Mouse (Mus musculus) kidney, embryonic 15.5 days (tissue): ENCODE measurements around the gene Ndufa10. TPM values are rescaled to one million over a fixed set of nuclear protein-coding genes. Genes with fewer than 3 reads are reported as not detected.
"Not testable (repeated sequence)": the region's sequence is repeated elsewhere in the genome, so short reads cannot be mapped to it uniquely, and the experiment has no call there.

ENCODE experiments used
- ATAC-seq: fragments of 200-750 bp; cut with Nextera tagmentation; replicated peaks from 2 replicates; pipeline ENCODE4 v1.8.0; 2017; ENCODE audit warnings: moderate TSS enrichment; ENCODE audit not compliant: low FRiP score
- H3K27ac ChIP-seq: fragments of 300-500 bp; sonication (generic); 2 replicates; pipeline ENCODE4 v1.5.1; 2015; ENCODE audit warnings: mild to moderate bottlenecking, inconsistent platforms
- H3K27me3 ChIP-seq: fragments of 300-500 bp; sonication (generic); 2 replicates; pipeline ENCODE4 v1.6.1; 2015; ENCODE audit warnings: inconsistent platforms
- H3K36me3 ChIP-seq: fragments of 300-500 bp; sonication (generic); 2 replicates; pipeline ENCODE4 v1.6.1; 2015; ENCODE audit warnings: inconsistent platforms
- H3K4me1 ChIP-seq: fragments of 300-500 bp; sonication (generic); 2 replicates; pipeline ENCODE4 v1.6.1; 2015; ENCODE audit warnings: inconsistent platforms
- H3K4me2 ChIP-seq: fragments of 300-500 bp; sonication (generic); 2 replicates; pipeline ENCODE4 v1.6.1; 2015; ENCODE audit warnings: moderate library complexity, mild to moderate bottlenecking, inconsistent platforms
- H3K4me3 ChIP-seq: fragments of 300-500 bp; sonication (generic); replicated peaks from 2 replicates; pipeline ENCODE4 v1.5.1; 2015; ENCODE audit warnings: mild to moderate bottlenecking, inconsistent platforms
- H3K9ac ChIP-seq: fragments of 300-500 bp; sonication (generic); 2 replicates; pipeline ENCODE4 v1.6.1; 2015; ENCODE audit warnings: mild to moderate bottlenecking, inconsistent platforms
- H3K9me3 ChIP-seq: fragments of 300-500 bp; sonication (generic); replicated peaks from 2 replicates; pipeline ENCODE4 v1.6.1; 2016; ENCODE audit warnings: inconsistent platforms
- WGBS: fragments of 180-500 bp; shearing (Covaris S2); methylation state at CpG from one replicate; pipeline ENCODE4 v1.1.7; 2015; ENCODE audit warnings: mixed read lengths; 5-methylcytosine and 5-hydroxymethylcytosine counted together
- polyA plus RNA-seq: library from polyadenylated mRNA; unstranded; fragments of >200 nt; fragmentation: Nextera tagmentation; extraction: Ambion mirVana; gene quantifications from 2 replicates; pipeline ENCODE4 v1.2.1, GENCODE M21; 2015

Ndufa10 gene
- polyA plus RNA-seq, result 303 and 309 TPM in 2 replicates

DNA sequence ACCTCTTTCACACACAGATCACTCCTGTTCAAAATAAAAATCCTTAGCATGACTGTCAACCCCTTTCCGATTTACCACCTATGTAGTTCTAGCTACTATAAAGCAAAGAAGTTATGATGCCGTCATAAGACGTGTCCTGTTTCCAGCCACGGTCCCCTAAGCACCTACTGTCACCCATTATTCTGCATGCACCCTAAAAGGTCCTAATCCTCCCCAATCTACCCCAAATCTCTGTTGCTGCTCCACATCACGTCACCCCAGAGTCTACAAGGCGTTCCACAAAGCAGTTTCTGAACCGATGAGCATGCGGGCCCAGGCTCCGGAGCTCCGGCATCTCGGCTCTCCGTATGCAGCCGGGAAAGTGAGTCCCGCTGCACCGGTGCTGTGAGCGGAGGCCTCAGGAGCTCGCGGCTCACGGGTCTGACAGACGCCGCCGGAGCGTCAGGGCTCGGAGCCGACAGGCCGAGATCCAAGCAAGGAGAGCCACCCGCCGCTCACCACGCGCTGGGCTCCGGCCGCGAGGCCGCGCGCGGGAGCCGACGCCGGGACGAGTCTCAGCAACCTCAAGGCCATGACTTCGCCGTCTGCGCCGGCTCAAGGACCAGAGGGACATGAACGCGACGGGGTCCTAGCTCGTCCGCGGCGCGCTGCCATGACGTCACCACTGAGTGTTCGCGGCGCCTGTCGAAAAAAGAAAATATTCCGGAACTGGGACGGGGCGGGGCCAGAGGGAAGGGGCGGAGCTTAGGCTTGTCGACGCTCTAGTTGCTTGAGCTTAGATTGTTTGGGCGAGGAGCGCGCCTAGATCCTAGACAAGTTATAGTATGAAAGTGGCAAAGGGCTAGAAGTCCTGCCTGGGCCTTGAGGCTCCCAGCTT is at the start of gene Ndufa10:
TSS of gene Ndufa10 (minus strand) at position 696 of the 877 bp plus-strand sequence.
- Histone ChIP-seq H3K4me3 (peak within 1 kb of the TSS; percentile 91), H3K4me1 (peaks cover 17% of the 10 kb centered on the region), H3K9ac (peak within 1 kb of the TSS; percentile 96), H3K27ac (peak within 1 kb of the TSS; percentile 74), H3K9me3 (no peaks in the 10 kb centered on the region), H3K27me3 (peaks cover 16% of the 10 kb centered on the region), H3K36me3 (peaks cover 29% of the 10 kb centered on the region), H3K4me2 (peak within 1 kb of the TSS; percentile 85)
- ATAC-seq, result peak; percentile 94
- 1% methylated on average over 67 of the region's 67 CpGs for WGBS

DNA sequence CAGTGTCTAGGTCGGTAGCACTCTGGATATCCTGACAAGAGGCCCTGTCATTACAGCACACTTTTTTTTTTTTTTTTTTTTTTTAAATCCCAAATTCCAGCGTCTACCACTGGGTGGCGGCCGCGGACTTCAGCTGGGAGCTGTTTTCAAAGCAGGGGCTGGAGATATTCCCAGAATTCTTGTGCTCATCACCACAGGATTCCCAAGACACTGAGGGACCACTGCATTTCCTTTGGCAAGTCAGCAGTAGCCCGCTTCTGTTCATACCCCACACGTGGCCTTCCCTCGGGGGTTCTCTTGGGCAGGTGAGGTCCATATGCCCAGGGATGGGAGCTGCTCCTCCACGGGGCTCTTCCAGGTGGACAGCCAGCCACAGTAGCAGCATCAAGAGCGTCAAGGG is 47.7 kb upstream of the Ndufa10 start:
- no peaks in the 10 kb centered on the region for H3K36me3 ChIP-seq
- H3K27ac ChIP-seq, result no peak overlapping the region
- H3K4me3 ChIP-seq, result no peak overlapping the region
- H3K4me1 ChIP-seq, result no peaks in the 10 kb centered on the region
- H3K4me2 ChIP-seq, result no peak overlapping the region
- ATAC-seq, result no peak
- H3K9ac ChIP-seq, result no peak overlapping the region
- no peaks in the 10 kb centered on the region for H3K9me3 ChIP-seq
- WGBS, result 19% methylated on average over 10 of the region's 10 CpGs
- peaks cover 5% of the 10 kb centered on the region; the same call in 1 of the 2 replicates for H3K27me3 ChIP-seq

DNA sequence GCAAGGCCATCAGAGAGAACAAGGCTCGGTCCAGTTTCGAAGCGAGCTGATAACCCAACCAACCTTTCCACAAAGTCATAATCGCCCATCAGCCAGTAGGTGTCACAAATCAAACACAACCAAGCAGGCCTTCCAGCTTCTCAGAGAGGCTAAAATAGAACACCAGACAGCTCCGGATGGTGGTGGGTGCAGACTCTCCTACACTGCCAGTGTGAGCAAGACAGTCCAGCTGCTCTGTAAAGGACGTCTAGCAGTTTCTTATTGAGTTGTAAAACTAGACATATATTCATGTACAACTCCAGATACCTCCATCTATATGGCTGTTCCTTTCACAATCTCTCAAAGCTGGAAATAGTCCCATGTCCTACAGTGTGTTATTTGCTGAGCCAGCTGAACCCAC is 45.4 kb upstream of the Ndufa10 start:
- Histone ChIP-seq H3K9me3 (no peaks in the 10 kb centered on the region), H3K36me3 (no peaks in the 10 kb centered on the region), H3K4me3 (no peak overlapping the region), H3K27ac (no peak overlapping the region), H3K4me2 (no peak overlapping the region), H3K4me1 (no peaks in the 10 kb centered on the region), H3K9ac (no peak overlapping the region), H3K27me3 (peaks cover 5% of the 10 kb centered on the region; the same call in 1 of the 2 replicates)
- no peak for ATAC-seq
- WGBS, result 86% methylated on average over 6 of the region's 6 CpGs

DNA sequence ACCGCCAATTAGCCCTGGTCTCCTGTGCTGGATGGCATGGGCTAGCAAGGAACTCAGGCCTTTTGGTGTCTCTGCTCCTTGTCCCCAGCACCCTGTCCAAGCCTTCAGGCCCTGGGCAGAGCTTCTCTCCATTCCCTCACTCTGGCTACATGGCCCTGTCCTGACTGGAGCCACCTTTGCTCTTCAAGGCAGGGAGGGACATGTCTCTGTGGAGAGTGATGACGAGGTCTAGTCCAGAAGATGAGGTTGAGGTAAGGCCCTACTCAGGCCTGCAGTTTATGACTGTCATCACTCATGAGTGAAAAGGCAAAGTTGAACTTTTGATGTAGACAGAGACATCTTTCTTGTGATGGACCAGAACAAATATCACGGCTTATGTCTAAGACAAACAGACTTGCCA is 44.9 kb upstream of the Ndufa10 start, which contains the start of gene Olfr1414:
TSS of gene Olfr1414 (minus strand) at position 101 of the 400 bp plus-strand sequence.
- H3K36me3 ChIP-seq, result no peaks in the 10 kb centered on the region
- H3K9me3 ChIP-seq, result no peaks in the 10 kb centered on the region
- no peak for ATAC-seq

DNA sequence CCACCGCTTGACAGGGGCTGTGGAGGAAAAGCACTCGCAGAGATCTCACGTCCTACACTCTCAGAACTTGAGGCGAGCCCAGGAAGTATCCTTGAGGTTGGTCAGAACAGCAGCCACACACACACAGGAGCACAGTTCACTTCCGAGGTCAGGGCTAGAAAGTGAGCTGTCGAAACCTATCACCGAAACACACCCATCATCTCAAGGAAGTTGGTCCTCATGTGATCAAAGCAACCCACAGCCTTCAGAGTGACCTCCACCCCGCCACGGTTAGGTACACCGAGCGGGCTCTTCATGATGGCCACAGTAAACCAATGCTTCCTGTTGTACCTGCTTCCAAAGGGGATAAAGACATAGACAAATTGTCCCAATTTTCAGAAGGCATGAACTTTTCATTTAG is 41.7 kb upstream of the Ndufa10 start:
- H3K27ac ChIP-seq, result no peak overlapping the region
- WGBS, result 75% methylated on average over 11 of the region's 11 CpGs
- no peaks in the 10 kb centered on the region for H3K9me3 ChIP-seq
- no peaks in the 10 kb centered on the region for H3K4me1 ChIP-seq
- H3K27me3 ChIP-seq, result no peaks in the 10 kb centered on the region
- no peak overlapping the region for H3K4me3 ChIP-seq
- ATAC-seq, result no peak
- no peak overlapping the region for H3K9ac ChIP-seq
- H3K36me3 ChIP-seq, result no peaks in the 10 kb centered on the region
- H3K4me2 ChIP-seq, result no peak overlapping the region

More for the DNA sequence above, 44.9 kb upstream of the Ndufa10 start, which contains the start of gene Olfr1414:
- peaks cover 5% of the 10 kb centered on the region; the same call in 1 of the 2 replicates for H3K27me3 ChIP-seq
- no peak within 1 kb of the TSS for H3K4me3 ChIP-seq
- no peak within 1 kb of the TSS for H3K27ac ChIP-seq
- WGBS, result 81% methylated on average over 3 of the region's 3 CpGs
- no peak within 1 kb of the TSS for H3K4me2 ChIP-seq
- H3K9ac ChIP-seq, result no peak within 1 kb of the TSS
- no peaks in the 10 kb centered on the region for H3K4me1 ChIP-seq

DNA sequence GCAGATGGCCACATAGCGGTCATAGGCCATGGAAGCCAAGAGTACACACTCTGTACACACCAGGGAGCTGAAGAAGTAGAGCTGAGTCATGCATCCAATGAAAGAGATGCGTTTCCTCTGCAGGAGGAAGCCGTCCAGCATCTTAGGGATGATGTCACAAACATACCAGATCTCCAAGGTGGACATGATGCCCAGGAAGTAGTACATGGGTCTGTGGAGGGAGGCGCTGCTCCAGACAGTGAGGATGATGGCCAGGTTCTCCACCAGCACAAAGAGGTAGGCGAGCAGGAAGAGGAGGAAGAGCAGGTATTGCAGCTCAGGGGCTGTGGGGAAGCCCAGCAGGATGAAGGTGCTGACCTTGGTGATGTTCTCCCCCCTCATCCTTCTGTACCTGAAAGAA is 38.0 kb upstream of the Ndufa10 start:
- ATAC-seq, H3K27me3 ChIP-seq, H3K9ac ChIP-seq, H3K36me3 ChIP-seq, H3K4me3 ChIP-seq, H3K4me2 ChIP-seq, H3K27ac ChIP-seq, H3K4me1 ChIP-seq, H3K9me3 ChIP-seq: not testable (repeated sequence)
- 88% methylated on average over 5 of the region's 5 CpGs for whole genome bisulfite sequencing

DNA sequence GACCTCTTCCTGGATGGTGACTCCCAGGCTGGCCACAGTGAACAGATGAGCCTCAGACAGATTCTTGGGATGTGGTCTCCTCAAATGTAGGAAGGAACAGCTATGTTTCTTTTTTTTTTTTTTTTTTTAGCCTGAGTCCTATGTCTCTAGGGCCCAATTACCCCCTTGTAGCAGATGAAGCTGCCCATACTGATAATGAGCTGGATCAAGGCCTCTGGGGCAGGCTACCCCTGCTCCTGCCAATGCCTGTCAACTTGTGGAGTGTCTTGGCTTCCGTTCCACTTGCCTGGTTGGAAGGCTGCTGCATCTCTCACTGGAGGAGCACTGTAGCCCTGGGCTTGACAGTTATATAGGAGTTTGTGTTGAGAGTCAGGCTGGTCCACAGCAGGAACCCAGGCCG is 22.3 kb upstream of the Ndufa10 start, which contains the start of gene Olfr1415:
TSS of gene Olfr1415 (minus strand) at position 101 of the 400 bp plus-strand sequence.
- Histone ChIP-seq H3K9me3 (no peaks in the 10 kb centered on the region; the same call in 1 of the 2 replicates), H3K27me3 (no peaks in the 10 kb centered on the region), H3K4me3 (no peak within 1 kb of the TSS), H3K4me2 (no peak within 1 kb of the TSS), H3K36me3 (no peaks in the 10 kb centered on the region), H3K4me1 (no peaks in the 10 kb centered on the region), H3K9ac (no peak within 1 kb of the TSS), H3K27ac (no peak within 1 kb of the TSS)
- 77% methylated on average over 2 of the region's 2 CpGs for WGBS
- no peak for ATAC-seq

DNA sequence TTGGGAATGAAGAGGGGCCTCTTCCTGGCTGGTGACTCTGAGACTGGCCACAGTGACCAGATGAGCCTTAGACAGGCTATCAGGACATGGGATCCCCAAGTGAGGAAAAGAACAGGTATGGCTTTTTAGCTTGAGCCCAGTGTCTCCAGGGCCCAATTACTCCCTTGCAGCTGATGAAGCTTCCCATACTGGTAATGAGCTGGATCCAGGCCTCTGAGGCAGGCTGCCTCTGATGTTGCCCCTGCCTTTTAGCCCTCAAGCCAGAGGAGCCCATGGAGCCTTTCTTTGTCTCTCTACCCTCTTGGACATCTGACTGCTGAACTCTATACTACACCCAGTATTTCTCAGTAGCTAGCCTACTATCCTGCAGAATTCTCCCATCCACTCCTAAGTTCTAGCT is 11.4 kb upstream of the Ndufa10 start, which contains the start of gene Olfr1416:
TSS of gene Olfr1416 (minus strand) at position 101 of the 400 bp plus-strand sequence.
- Histone ChIP-seq H3K4me1 (no peaks in the 10 kb centered on the region), H3K9me3 (peaks cover 7% of the 10 kb centered on the region; the same call in 1 of the 2 replicates), H3K4me3 (no peak within 1 kb of the TSS), H3K27ac (no peak within 1 kb of the TSS), H3K4me2 (no peak within 1 kb of the TSS), H3K9ac (no peak within 1 kb of the TSS), H3K36me3 (no peaks in the 10 kb centered on the region), H3K27me3 (no peaks in the 10 kb centered on the region)
- no peak for ATAC-seq

DNA sequence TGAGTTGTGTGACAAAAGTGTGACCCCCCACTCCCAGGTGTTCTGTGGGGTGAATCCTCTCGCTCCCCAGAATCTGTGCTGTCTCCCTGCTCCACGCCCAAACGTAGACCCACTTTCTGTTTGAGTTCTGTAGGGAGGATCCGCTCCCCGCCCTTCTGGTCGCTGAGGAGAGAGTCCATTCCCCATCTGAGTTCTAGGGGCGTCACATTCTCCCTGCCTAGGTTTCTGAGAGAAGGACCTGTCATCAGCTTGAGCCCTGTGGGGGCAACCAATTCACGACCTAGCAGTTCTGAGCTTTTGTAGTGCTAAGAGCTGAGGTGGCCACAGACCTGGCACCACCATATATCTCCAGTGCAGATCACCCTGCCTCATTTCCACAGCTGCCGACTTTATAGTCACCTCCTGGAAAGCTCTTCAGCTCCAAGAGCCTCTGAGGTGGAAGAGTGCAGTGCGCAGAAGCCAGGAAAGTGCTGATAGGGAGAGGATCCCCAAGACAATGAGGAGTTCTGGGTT is 462 bp upstream of the Ndufa10 start:
- peak overlapping the region; percentile 91 for H3K4me3 ChIP-seq
- peak overlapping the region; percentile 73 for H3K27ac ChIP-seq
- WGBS, result 1% methylated on average over 10 of the region's 10 CpGs
- H3K4me1 ChIP-seq, result peaks cover 17% of the 10 kb centered on the region
- peak; percentile 79 for ATAC-seq
- peaks cover 22% of the 10 kb centered on the region for H3K36me3 ChIP-seq
- H3K9me3 ChIP-seq, result no peaks in the 10 kb centered on the region
- peak overlapping the region; percentile 96 for H3K9ac ChIP-seq
- H3K4me2 ChIP-seq, result peak overlapping the region; percentile 85
- H3K27me3 ChIP-seq, result peaks cover 16% of the 10 kb centered on the region

DNA sequence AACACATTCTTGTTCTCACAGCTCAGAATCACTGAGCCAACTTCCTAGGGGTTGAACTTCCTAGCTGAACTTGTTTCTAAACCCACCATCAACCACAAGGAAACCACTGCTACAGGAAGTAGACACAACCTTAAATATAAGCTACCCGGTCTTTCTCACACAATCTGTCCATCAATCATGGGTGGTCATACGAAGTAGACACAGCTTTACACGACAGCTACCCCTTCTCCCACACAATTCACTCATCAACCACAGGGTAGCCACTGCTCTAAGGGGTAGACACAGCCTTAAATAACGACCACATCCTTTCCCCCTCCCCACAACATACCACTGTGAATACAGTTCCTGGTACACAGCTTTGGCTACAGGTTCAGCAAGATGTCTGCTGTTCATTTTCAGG is 4.8 kb downstream of the Ndufa10 start:
- Histone ChIP-seq H3K36me3 (peaks cover 75% of the 10 kb centered on the region), H3K9ac (no peak overlapping the region), H3K4me2 (no peak overlapping the region), H3K9me3 (no peaks in the 10 kb centered on the region), H3K27ac (no peak overlapping the region), H3K4me1 (peaks cover 11% of the 10 kb centered on the region), H3K27me3 (no peaks in the 10 kb centered on the region), H3K4me3 (no peak overlapping the region)
- WGBS, result 84% methylated on average over 4 of the region's 4 CpGs
- no peak for ATAC-seq

DNA sequence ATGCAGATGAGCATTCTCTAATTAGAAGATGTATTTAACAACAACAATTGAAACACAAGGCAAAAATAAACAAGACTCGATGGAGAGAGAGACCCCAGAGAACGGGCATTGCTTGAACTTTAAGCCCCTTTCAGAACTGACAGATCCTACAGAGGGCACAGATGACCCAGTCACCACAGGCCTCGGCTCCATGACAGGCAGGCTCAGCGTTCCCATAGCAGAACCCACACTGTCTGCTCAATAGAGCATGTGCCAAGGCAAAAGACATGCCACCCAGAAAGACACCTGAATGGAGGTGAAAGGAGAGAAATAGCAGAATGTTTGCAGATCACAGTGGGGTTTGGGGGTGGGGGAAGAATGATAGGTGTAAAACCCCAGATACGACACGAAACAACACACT is 15.2 kb downstream of the Ndufa10 start:
- H3K36me3 ChIP-seq, result peaks cover 93% of the 10 kb centered on the region
- H3K9ac ChIP-seq, result no peak overlapping the region
- H3K4me2 ChIP-seq, result no peak overlapping the region
- 88% methylated on average over 6 of the region's 6 CpGs for WGBS
- H3K4me3 ChIP-seq, result no peak overlapping the region
- H3K9me3 ChIP-seq, result no peaks in the 10 kb centered on the region
- H3K4me1 ChIP-seq, result no peaks in the 10 kb centered on the region
- ATAC-seq, result no peak
- H3K27me3 ChIP-seq, result no peaks in the 10 kb centered on the region
- no peak overlapping the region for H3K27ac ChIP-seq

DNA sequence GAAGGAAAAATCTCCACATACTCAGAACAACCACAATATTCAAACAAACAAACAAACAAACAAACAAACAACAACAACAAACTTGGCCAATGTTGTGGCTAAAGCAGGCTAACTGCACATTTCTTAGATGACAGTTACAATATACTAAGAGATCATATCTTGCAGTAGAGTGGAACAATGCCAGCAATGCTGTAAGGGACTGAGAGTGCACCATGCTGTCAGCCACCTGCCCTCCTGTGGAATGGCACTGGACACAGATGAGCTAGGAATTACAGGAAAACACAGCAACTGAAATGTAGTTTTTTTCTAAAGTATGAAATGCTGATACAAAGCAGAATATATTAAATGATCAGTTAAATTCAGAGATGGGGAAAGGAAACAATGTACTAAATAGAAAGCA is 15.9 kb downstream of the Ndufa10 start:
- H3K4me1 ChIP-seq, result no peaks in the 10 kb centered on the region
- peaks cover 94% of the 10 kb centered on the region for H3K36me3 ChIP-seq
- ATAC-seq, result no peak
- H3K4me2 ChIP-seq, result no peak overlapping the region
- H3K9me3 ChIP-seq, result no peaks in the 10 kb centered on the region
- H3K4me3 ChIP-seq, result no peak overlapping the region
- H3K27ac ChIP-seq, result no peak overlapping the region
- H3K9ac ChIP-seq, result no peak overlapping the region
- H3K27me3 ChIP-seq, result no peaks in the 10 kb centered on the region
